Mouse (Mus musculus) kidney, adult 2 months (tissue): ENCODE measurements at regions not wholly inside any gene's neighbourhood (a gene's known extent, or its start where the extent isn't known, plus 50 kb on each side); places are given as distances from the start of the nearest gene placed in this dataset.

ENCODE experiments used
- CTCF ChIP-seq: fragments of 200-500 bp; conservative IDR thresholded peaks from 2 replicates; pipeline ENCODE4 v1.5.1; 2011; ENCODE audit warnings: low read depth, mild to moderate bottlenecking, control low read depth, low read length, moderate library complexity, mixed read lengths; ENCODE audit not compliant: insufficient read depth, insufficient read length
- POLR2A ChIP-seq: fragments of 200-500 bp; IDR thresholded peaks from one replicate; pipeline ENCODE4 v1.6.1; 2011; ENCODE audit warnings: low read depth, low read length, control low read depth

DNA sequence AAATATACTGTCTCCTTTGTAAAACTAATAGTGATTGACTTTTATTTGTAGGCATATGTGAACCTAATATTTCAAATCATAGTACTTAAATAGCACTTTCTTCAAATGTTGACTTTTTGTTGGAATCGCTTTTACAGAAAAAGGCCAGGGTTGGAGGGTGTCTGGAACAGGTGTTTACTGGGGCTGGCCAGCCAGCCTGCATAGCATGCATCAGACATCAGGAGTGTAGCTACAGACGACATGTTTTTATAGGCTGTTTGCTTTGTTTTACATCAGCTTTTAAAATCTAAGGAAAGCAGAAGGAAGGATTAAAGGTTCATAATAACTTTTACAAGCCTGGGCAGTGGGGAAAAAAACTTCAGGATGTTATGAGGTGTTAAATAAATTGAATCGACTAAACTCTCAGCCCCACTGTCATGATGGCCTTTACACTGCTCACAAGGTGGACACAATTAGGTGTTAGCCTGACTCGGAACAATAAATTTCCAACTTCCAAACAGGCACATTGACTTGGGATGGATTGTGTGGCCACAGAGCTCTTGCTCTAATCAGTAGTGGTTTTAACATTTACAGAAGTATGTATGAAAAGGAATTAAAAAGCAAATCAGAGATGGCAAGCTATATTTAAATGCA, 66.0 kb downstream of the Rbm43 start:
- TF ChIP-seq CTCF = no peak
- TF ChIP-seq POLR2A = no peak
